Mouse (Mus musculus) left cerebral cortex, adult 11 months (tissue): ENCODE results near the gene Gosr1.
"Not testable (repeated sequence)": the region's sequence is repeated elsewhere in the genome, so short reads cannot be mapped to it uniquely, and the experiment has no call there.

Experiments used
- DNase-seq: peaks from one replicate; pipeline ENCODE4 v3.0.0; 2022; ENCODE audit warnings: low spot score

Gosr1 gene

DNA sequence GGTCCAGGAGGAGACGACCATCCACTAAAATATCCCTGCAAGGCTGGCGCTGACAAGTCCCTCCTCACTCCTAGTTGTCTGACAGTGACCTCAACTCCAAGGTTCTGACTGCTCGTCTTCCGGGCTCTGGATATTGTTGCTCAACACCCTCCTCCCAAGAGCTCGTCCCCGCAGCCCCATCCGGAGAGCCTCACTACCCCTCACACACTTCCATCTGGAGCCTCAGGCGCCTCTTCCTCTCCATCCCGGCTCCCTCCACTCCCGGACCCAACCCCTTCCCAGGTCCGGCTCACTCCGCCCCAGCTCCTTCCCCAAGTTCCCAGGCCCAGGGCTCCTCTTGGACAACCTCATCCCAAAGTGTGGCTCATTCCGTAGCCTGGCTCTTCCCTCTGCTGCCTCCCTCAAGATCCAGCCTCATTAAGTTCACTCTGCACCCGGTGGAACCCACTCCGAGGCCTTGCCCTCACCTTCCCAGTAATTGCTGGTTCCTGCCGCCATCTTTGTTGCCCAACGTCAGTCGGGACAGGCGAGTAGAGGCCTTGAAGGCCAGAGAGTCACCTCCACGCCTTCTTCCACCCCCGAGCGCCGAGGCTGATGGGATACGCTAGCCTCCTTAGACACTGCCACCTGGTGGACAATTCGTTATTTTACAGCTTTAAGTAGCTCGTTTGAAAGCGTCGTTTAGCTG lies at the start of gene Gosr1:
Gosr1 (minus strand) TSS at position 527 of the 688 bp plus-strand sequence.
- peak; percentile 89 for DNase-seq

- no peak for DNase-seq
Measured at GRCm38 (mm10) chr11:76810706-76811495, 47.5 kb upstream of the Gosr1 start.

- no peak for DNase-seq
Measured at GRCm38 (mm10) chr11:76809450-76809849, 46.1 kb upstream of the Gosr1 start.

- DNase-seq = no peak
Measured at GRCm38 (mm10) chr11:76808550-76808949, 45.2 kb upstream of the Gosr1 start.

DNA sequence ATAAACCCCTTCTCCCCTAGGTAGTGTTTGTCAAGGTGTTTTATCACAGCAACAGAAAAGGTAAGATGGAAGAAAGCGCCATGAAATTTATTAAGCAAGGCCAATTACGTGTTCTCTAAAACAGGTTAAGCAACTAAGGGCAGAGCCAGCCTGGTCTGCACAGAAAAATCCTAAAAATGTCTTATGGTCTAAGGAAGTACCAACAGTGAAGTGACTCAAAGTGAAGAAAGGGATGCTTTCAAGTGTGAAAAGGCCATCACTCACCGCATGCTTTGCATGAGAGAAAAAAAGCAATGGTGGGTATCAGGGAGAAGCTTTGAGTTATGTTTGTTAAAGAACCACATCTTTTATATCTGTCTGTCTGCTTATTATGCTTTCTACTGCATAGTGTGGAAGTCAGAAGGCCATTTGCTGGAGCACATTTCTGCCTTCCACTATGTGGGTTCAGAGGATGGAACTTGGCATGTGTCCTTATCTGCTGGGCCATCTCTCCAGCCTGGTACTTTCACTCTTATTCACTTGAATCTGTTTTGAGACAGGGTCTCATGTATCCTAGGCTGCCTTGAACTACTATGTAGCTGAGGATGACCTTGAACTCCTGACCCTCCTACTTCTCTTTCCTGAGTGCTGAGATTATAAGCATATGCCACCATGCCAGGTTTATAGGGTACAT lies 43.8 kb upstream of the Gosr1 start:
- DNase-seq = no peak

GRCm38 (mm10) chr11:76806026-76806425 lies 42.6 kb upstream of the Gosr1 start:
- DNase-seq = no peak

- not testable (repeated sequence) for DNase-seq
Measured at GRCm38 (mm10) chr11:76805072-76805471, 41.7 kb upstream of the Gosr1 start.

- DNase-seq = no peak
Measured at GRCm38 (mm10) chr11:76803266-76803665, 39.9 kb upstream of the Gosr1 start.

GRCm38 (mm10) chr11:76797236-76797635 lies 33.9 kb upstream of the Gosr1 start:
- DNase-seq = no peak

GRCm38 (mm10) chr11:76795326-76795725 lies 31.9 kb upstream of the Gosr1 start:
- no peak for DNase-seq

GRCm38 (mm10) chr11:76791331-76791730 lies 28.0 kb upstream of the Gosr1 start:
- no peak for DNase-seq

GRCm38 (mm10) chr11:76789252-76789651 lies 25.9 kb upstream of the Gosr1 start:
- peak; percentile 40 for DNase-seq

- no peak for DNase-seq
Measured at GRCm38 (mm10) chr11:76775533-76775932, 12.2 kb upstream of the Gosr1 start.

DNA sequence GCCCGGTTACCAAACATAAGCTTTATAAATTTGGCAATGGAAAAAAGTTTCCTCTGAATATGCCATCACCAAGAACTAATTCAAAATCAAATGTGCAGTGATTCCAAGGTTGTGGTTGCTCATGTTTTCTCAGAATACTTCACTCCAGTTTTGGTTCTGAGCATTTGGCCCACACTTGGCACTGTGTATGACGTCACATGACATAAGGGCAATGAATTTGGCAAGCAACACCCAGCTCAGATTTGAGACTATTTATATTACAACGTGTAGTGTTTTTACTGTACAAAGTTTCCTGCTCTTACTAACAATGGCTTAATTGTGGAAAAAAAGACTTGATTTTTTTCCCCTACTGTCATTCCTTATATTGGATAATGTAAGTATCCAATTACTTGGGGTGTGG lies 10.4 kb upstream of the Gosr1 start:
- DNase-seq = no peak

DNA sequence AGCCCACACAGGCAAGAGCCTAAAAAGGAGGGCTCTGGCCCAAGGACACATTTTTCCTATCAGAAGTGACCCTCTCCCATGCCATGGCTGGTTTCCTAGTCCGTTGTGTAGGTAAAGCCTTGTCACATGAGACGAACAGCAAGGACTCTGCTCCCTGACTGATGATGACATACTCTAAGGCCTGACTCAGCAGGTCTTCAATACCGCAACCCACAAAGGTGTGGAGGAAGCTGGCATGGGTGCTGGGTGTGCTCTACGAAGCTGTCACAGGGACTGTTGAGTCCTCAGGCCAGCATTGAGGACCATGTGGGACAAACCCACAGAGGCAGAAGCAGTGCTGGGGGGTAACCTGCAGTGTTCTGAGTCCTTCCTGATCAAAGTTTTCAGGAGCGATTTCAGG lies 7.2 kb upstream of the Gosr1 start:
- DNase-seq = no peak

DNA sequence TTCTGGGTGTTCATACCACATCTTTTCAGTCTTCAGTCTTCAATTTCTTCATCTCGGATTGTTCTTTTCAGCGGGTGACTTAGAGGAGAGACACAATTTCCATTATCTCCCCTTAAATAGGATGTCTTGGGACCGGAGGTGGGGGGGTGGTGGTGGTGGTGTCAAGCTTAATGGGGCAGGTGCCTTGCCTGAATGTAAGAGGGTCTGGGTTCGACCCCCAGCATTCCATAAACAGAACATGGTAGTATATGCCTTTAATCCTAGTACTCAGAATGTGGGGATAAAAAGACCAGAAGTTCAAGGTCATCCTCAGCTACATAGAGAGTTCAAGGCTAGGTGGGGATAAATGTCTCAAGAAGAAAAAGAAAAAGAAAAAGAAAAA lies 353 bp upstream of the Gosr1 start:
- no peak for DNase-seq

DNA sequence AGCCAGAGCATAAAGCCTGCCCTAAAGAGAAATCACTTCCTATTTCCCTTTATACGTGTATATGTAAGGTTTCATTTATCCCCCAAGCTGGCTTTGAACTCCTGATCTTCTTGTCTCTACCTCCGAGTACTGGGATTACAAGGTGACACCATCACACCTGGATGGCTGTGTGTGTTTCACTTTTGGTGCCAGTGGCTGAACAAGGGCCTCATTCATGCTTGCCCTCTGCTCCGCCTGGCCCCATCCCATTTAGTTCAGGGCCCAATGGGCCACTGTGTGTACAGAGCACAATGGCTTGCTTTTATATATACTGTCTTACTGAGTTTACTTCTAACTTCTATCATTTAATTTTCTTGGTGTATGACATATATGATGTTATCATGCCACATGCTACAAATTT lies 11.1 kb downstream of the Gosr1 start:
- no peak for DNase-seq

DNA sequence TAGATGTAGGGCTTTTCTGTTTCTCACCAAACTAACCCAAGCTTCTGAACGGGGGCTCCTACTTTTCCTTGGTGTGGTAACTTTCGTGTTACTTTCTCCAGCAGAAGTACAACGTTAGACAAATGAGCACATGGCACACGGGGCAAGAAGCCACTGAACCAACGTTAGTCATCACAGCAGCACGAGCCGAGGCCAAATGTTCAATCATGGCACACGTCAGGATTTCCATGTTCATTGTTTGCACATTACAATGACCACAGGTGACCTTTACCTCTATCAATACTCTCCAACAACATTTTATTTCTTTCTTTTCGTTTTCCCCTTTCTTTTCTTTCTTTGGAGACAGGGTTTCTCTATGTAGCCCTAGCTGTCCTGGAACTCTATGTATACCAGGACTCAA lies 14.6 kb downstream of the Gosr1 start:
- no peak for DNase-seq

DNA sequence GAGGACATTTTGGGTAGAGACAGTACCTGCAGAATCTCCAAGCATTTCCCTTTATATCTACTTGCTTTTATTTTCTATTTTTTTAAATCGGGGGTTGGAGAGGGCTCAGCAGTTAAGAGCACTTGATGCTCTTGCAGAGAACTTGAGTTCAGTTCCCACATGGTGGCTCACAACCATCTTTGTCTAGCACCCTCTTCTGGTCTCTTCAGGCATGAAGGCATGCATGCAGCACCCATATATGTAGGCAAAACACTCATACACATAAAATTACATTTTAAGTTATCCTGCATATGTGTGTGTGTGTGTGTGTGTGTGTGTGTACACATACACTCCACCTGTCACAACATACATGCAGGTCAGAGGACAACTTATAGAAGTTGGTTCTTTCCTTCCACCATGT lies 17.5 kb downstream of the Gosr1 start:
- DNase-seq = no peak

DNA sequence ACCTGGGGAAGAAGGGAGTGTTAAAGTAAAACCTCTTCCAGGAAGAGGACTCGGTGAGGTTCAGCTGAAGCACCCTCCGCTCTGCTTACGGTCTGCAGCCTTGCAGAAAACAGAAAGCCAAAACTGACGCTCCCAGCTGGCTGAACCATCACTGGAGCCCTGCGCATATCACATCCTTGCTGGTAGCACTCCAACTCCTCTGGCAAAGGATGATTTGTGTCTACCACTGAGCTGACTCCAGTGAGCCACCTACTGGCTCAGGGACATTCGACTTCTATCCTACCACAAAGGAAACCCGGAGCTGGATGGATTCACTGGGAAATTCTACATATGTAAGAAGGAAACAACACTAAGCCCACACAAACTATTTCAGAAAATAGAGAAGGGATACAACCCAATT lies 18.8 kb downstream of the Gosr1 start:
- DNase-seq = peak; percentile 39

GRCm38 (mm10) chr11:76742511-76742910 lies 20.9 kb downstream of the Gosr1 start:
- no peak for DNase-seq

DNA sequence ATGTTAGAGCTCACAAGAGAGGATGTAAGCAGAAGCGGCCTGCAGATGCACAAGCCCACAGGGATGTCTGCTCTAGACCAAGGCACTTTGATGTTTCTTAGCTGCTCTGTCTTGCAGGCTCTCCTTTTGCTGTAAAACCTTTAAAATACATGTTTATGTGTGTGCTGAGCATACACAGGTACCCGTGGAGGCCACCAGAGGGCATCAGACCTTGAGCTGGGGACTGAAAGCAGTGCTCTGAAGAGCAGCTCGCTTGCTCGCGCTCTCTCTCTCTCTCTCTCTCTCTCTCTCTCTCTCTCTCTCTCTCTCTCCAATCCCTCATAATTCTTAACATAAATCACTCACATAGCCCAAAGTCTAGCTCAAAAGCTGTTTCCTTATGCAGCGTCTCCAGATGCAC lies 24.3 kb downstream of the Gosr1 start:
- no peak for DNase-seq

DNA sequence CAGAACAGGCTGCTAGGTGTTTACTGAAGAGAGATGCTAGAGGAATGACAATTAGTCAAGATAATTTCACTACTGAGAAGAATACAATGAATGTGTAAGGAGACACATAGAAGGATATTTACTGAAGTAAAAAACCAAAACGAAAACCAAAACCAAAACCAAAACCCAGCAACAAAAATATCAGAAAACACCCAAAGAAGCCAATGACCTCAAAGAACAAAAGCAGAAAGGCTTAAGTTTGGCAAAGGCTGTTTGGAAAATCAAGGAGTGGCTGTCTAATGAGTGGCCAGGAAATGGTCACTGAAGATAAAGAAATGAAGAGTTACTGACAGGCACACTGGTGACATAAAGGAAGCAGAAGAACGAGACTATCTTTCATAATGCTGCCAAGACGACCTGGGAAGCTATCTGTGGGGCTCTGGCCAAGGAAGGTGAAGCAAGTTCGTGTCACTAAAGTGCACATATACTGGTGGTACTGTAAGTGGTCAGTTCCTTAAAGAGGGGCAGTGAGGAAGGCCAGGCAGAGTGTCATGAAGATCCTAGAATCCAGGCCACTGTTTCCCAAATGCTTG lies 27.5 kb downstream of the Gosr1 start:
- DNase-seq = no peak
